Mouse (Mus musculus): ENCODE data around the gene Pak7.
"Not testable (repeated sequence)": the region's sequence is repeated elsewhere in the genome, so short reads cannot be mapped to it uniquely, and the experiment has no call there.

Pak7 gene

DNA sequence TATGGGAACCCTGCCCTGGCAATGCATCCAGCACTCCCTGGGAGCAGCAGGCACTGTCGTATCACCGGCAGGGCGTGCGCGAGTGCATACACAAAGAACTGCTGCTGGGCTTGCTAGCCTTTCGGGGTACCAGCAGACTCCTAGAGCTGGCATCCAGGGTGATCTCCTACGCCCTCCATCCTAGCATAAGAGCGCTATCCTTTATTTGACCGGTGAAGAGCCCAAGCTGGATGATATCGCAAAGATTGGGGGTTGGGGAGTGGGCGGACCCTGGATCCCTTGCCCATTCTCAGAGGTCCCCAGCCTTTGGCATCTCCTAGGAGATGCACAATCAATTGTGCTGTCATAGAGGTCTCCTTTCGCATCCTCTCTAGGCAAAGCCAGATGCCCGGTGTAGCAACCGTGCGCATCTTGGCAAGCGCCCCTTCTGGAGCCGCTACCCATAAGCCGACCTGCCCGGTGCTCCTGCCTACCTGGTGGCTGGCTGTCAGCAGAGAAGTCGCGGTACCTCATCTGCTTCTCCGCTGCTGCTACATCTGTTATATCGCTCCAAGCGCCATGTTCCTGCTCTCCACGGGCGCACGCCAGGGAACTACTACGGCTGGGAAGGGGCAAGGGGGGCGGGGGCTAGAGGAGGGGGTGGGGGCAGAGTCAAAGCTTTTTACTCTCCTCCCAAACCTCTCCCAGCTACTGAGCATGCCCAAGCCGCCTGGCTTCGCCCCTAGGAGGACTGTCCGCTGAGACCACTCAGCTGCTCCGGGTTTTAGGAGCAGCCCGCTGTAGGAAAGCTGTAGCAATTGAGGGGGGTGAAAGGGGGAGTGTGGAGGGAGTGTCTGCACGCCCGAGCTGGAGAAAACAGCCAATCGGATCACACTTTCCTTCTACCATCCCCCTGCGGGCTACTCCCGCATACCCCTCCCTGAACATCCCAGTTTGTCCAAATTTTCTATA lies at the start of gene Pak7:
TSS of gene Pak7 (minus strand) at position 787 of the 951 bp plus-strand sequence.
- DNase-seq, result peak; percentile 67 to 80

DNA sequence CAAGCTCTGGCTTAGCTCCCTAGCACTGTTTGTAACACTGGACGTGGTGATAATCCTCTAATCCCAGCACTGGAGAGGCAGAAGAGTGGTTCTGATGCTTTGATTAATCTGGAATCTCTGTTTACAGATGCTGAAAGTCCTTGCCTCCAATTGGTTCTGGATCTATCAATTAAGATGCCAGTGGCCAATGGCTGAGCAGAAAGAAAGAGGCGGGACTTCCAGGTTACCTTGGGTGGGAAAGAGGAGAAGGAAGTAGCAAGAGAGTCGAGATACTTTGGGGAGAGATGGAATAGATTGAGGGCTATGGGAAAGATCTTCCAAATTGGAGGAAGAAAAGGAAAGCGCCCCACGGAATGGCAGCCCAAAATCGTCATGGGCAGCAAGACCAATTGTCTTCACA lies 37.8 kb upstream of the Pak7 start:
- DNase-seq, result no peak

- DNase-seq, result no peak
Observed at GRCm38 (mm10) chr2:136419543-136419942, 31.8 kb upstream of the Pak7 start.

DNA sequence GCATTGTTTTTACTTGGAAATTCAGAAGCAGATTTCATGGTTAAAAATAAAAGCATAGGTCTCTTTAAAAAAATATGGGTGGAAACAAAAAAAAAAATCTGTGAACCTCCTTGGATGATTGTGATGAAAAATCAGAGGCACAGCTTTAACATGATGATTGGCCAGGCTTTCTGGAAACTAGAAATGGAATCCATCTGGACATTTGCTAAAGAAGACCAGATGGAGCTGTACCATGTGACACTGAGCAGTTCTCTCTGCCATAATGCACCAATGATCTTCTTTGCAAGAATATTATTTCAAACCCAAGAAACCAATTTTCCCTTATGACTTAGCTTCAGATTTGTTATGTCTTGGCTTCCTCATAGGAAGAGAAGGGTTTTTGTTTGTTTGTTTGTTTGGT lies 28.6 kb upstream of the Pak7 start:
- no peak for DNase-seq

GRCm38 (mm10) chr2:136402587-136402986 lies 14.8 kb upstream of the Pak7 start:
- no peak for DNase-seq

DNA sequence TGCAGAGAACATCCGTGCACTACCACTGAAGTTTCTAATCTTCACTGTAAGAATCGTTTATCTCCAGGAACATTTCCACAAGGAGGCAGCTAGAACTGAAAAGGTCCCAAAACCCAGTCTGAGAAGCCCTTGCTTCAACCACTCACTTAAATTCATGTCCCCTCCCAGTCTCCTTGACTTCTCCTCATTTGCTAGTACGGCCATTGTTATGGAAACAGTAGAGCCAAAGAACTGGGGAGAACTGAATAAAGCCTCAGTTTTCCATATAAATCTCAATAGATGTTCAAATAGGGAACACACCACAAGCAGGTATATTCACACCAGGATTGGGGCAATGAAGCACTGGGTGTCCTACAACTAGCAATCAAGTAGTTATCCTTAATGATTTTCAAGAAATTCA lies 12.4 kb downstream of the Pak7 start:
- no peak for DNase-seq

GRCm38 (mm10) chr2:136372361-136372760 lies 15.4 kb downstream of the Pak7 start:
- no peak for DNase-seq

DNA sequence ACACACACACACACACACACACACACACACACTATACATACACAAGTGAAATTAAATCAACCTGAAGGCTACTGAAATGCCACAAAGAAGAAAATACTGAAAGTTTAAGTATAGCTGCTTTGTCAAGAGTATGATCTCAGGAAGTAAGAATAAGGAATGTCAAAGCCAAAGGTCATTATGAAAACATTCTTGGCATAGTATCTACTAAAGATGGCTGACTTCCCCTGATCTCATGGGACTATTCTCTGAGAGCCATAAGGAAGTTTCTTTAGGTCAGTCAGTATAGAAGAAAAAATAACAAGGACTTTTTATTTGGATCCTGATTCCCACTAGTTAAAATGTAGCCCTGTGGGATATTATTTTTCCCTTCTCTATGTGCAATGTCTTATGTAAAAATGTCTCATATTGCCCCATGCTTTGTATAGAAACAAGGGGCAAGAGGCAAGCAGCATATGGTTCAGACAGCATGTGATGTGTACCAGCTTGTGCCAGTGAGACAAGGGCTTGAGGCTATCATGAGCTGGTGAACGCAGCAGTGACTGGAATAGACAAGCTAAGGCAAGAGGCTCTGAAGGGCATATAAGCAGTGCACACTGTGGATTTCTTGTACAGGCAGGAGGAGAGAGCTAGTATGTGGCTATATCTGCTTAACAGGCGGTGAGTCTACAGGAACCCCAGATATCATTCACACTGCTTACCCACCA lies 36.2 kb downstream of the Pak7 start:
- DNase-seq, result no peak

DNA sequence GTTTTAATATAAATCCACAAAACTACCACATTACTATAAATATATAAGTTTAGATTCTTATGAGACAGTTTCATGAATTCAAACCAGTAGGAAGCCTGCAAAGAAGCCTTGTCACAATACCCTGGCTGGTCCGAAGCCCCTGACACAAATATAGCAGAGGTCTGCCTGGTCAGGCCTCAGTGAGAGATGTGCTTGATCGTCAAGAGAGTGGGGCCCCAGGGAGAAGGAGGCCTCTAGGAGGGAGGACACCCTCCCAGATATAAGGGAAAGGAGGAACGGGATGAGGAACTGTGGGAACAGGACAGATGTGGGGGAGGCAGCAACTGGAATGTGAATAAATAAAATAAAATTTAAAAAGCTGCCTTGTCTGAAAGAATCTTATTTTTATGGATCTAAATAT lies 37.3 kb downstream of the Pak7 start:
- no peak for DNase-seq

DNA sequence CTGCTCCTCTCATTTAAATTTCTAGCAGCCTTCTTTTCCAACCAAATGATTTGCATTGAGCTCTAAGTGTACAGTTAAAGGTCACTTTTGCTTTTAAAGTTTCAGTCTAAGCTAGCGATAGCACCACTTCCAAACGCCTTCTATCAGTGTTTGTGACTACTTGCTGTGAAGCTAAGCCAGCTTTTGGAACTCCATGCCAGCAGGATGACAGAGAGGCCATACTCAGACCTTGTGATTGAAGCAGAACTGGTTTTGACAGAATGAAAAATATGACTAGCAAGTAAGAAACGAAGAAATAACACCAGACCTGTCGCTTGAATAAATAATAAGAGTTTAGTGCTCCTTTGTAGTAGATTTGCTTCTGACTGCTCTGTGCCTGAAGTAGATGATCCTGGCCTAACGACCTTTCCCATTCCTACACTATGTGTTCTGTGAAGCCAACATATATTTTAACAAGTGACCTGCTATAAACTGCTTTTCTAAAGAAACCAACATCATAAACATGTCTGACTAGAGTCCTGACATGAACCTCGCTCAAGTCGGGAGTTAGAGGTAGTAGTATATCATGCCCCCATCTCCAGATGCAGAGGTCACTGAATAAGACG lies 38.0 kb downstream of the Pak7 start:
- peak; percentile 61 to 63 for DNase-seq

DNA sequence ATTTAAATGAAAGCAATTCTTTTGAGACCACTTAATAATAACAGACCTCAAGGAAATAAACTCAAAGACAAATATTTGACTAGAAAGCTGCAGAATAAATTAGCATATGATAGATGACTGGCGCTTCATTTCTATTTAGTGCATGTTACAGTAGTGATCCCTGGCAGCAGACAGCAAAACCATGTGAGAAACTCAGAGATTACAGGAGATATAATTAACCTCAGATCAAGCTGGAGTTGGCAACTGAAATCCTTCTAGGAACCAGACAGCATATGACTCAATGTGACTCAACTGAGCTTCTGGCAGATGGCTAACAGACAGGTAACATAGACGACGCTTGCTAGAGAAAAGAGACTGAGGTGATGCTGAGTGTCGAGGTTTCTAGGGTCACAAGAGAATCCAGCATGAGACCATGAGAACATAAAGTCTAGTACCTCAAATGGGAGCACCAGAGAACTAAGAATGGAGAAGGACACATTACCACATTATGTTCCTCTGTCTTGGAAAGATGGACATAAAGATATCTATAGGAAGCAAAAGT lies 43.5 kb downstream of the Pak7 start:
- DNase-seq, result not testable (repeated sequence)

DNA sequence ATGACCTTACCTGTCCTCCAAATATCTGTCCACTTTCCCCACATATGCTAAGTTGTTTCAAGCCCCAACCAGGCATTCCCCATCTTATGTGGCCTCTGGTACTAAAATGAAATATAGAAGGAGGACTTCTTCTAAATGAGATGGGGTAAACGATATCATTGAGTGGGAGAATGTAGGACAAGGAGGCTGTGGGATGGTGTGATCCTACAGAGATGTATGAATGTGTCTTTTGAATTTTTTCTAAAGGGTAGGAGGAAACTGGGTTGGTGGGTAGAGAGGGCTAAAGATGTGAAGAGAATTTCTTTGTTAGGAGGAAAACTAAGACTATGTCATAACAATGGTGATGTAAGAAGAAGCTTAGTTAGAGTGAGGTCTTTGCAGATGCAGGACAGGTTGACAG lies 57.8 kb downstream of the Pak7 start:
- no peak for DNase-seq

DNA sequence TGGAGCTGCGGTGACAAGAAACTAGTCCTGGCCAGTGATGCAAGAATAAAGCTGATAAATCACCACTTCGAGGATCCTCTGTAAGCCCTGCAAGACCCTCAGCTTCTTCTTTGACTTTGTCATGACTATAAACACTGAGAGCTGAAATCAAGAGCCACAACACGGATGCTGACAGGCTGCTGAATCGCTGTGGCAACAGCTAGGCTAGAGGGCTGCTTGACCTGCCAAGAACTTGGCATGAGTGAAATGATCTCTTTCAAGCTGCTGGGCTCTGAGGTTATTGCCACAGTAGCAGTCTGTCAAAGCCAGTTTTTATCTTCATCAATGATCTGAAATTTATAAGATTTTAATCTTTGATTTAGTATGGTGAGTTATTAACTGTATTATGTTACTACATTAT lies 62.1 kb downstream of the Pak7 start:
- DNase-seq, result no peak

- DNase-seq, result no peak
Observed at GRCm38 (mm10) chr2:136309313-136309712, 78.5 kb downstream of the Pak7 start.

GRCm38 (mm10) chr2:136308743-136309142 lies 79.0 kb downstream of the Pak7 start:
- DNase-seq, result no peak

GRCm38 (mm10) chr2:136302201-136302600 lies 85.6 kb downstream of the Pak7 start:
- no peak for DNase-seq

GRCm38 (mm10) chr2:136301406-136301805 lies 86.4 kb downstream of the Pak7 start:
- no peak for DNase-seq

- DNase-seq, result no peak
Observed at GRCm38 (mm10) chr2:136297371-136297770, 90.4 kb downstream of the Pak7 start.

DNA sequence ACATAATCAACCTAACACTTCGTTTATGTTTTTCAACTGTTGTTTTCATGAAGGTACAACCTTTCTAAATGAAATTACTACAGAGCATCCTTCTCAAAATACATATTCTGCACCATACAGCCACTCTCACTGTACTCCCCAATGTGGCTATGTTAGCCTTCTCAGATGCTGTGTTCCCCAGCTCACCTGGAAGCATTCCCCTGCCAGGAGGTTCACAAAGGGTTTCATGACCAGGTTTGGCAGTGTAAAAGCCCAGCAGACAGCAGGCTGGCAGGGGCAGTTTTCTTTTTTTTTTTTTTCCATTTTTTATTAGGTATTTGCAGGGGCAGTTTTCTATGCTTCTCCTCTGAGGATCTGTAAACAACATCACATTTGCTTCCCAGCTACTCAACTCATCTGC lies 105.7 kb downstream of the Pak7 start:
- no peak for DNase-seq

- DNase-seq, result not testable (repeated sequence)
Observed at GRCm38 (mm10) chr2:136241960-136242359, 145.8 kb downstream of the Pak7 start.

DNA sequence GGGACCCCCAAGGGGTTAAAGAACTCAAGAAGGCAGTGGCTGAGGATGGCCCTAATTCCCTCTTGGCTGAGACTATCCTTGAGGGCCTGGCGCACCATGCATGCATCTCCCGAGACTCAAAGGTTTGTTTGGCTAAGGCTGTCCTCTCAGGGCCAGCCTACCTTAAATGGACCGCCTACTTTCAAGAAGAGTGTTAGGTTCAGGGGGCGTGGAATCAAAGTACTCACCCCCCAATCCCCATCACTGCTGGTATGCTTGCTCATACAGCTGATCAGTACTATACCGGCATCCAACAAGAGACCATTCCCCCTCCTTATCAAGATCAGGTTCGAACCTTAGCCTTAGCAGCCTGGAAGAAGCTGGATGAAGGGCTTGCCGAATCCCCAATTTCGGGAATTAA lies 156.5 kb downstream of the Pak7 start:
- no peak for DNase-seq

DNA sequence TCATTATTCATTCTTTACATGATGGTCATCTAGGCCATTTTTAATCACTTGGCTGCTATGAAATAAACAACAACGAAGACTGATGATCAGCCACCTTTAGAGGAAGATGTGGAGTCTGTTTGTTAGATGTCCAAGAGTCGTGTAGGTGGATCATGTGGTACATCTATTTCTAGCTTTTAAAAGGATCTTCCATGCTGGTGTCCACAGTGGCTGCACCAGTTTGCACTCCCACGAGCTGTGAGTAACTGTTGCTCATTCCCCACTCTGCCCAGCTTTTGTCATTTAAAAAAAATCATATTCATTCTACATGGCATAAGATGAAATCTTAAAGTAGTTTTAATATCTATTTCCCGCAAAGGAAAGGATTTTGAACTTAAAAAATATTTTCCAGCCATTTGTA lies 183.7 kb downstream of the Pak7 start:
- DNase-seq, result no peak

GRCm38 (mm10) chr2:136175030-136175429 lies 212.7 kb downstream of the Pak7 start:
- DNase-seq, result no peak

Data from kidney, postnatal 4 days (tissue).